Mouse (Mus musculus): ENCODE results near the gene 2410004P03Rik. TPM values are rescaled to one million over a fixed set of nuclear protein-coding genes. Genes with fewer than 3 reads are reported as not detected.

The 2410004P03Rik gene
- 7.3 and 10.1 TPM in 2 replicates for total RNA-seq (2014; rRNA removed)
- 7.1 and 10.6 TPM in 2 replicates for polyA plus RNA-seq (2015; fragmentation: Nextera tagmentation; extraction: Ambion mirVana)

DNA sequence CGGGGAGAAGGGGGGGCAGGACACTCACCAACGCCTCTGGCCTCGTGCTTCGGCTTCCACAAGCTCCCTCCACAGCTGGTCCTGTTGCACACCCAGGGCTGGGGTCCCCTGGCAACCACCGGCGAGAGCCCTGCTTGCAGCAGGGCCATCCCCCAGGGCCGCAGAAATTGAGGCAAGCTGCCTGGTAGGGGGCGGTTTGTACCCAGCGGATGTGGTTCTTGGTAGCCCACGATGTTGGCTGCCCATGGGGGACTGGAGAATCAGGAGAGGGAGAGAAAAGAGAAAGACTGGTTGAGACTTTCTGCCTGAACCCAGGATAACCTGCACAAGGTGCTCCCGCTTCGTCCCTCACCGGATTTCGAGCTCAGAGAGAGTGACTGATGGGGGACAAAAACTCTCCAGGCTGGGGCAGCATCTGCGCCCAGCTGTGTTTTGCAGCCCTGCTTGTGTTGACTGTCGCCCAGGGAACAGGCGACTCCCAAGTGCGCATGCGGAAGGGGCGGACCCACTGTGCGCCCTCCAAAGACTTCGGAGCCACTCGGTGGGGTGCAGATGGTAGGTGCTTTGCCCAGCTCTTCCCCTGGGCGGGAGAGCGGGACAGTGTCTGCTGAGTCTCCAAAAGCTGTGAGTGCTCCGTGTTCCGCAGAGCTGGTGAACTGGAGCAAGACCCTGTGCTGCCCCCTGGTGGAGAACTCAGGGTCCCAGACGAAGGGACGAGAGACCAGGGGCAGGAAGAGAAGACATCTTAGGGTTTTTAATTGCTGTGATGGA lies at the start of gene 2410004P03Rik:
TSS of gene 2410004P03Rik (minus strand) at position 628 of the 771 bp plus-strand sequence.
- WGBS: 6% methylated on average over 29 of the region's 29 CpGs
- DNase-seq (ENCODE audit: low spot score): peak; percentile 59
- peak; percentile 88 for TF ChIP-seq CTCF (IDR thresholded peaks at IDR 0.05)

GRCm38 (mm10) chr12:17061183-17061722 lies 49.7 kb upstream of the 2410004P03Rik start:
- ATAC-seq (ENCODE audit: low FRiP score): no peak

More for the DNA sequence above, at the start of gene 2410004P03Rik:
- Histone ChIP-seq H3K4me1 (ENCODE audit: insufficient read depth, low read length) (peaks cover 4% of the 10 kb centered on the region), H3K9ac (replicated peaks; ENCODE audit: low read length, poor library complexity, severe bottlenecking) (peak within 1 kb of the TSS; percentile 39), H3K4me3 (ENCODE audit: low read depth, low read length) (peak within 1 kb of the TSS; percentile 38), H3K4me2 (ENCODE audit: low read depth, low read length, poor library complexity, severe bottlenecking) (peak within 1 kb of the TSS; percentile 58), H3K27ac (ENCODE audit: low read depth, low read length) (no peak within 1 kb of the TSS), H3K36me3 (ENCODE audit: insufficient read depth, low read length) (no peaks in the 10 kb centered on the region), H3K9me3 (ENCODE audit: low read length) (no peaks in the 10 kb centered on the region), H3K27me3 (ENCODE audit: insufficient read depth, low read length) (0 out of 2 replicates have a peak, but pooled peaks cover 5% of the 10 kb centered on the region)
- ATAC-seq (ENCODE audit: low FRiP score): peak; percentile 76

GRCm38 (mm10) chr12:17058490-17058889 lies 47.0 kb upstream of the 2410004P03Rik start:
- 82% methylated on average over 10 of the region's 10 CpGs for WGBS
- ATAC-seq (ENCODE audit: low FRiP score) (no peak), DNase-seq (ENCODE audit: low spot score) (no peak)
- Histone ChIP-seq H3K9me3 (ENCODE audit: low read length) (no peaks in the 10 kb centered on the region), H3K27me3 (ENCODE audit: insufficient read depth, low read length) (no peaks in the 10 kb centered on the region), H3K9ac (replicated peaks; ENCODE audit: low read length, poor library complexity, severe bottlenecking) (no peak overlapping the region), H3K36me3 (ENCODE audit: insufficient read depth, low read length) (no peaks in the 10 kb centered on the region), H3K4me2 (ENCODE audit: low read depth, low read length, poor library complexity, severe bottlenecking) (no peak overlapping the region), H3K4me3 (ENCODE audit: low read depth, low read length) (no peak overlapping the region), H3K4me1 (ENCODE audit: insufficient read depth, low read length) (no peaks in the 10 kb centered on the region), H3K27ac (ENCODE audit: low read depth, low read length) (no peak overlapping the region)
- no peak for TF ChIP-seq CTCF (IDR thresholded peaks at IDR 0.05)

More at GRCm38 (mm10) chr12:17061183-17061722, 49.7 kb upstream of the 2410004P03Rik start:
- 49% methylated on average over 7 of the region's 7 CpGs for WGBS
- Histone ChIP-seq H3K4me2 (ENCODE audit: low read depth, low read length, poor library complexity, severe bottlenecking) (no peak overlapping the region), H3K27me3 (ENCODE audit: insufficient read depth, low read length) (no peaks in the 10 kb centered on the region), H3K9ac (replicated peaks; ENCODE audit: low read length, poor library complexity, severe bottlenecking) (no peak overlapping the region), H3K4me3 (ENCODE audit: low read depth, low read length) (no peak overlapping the region), H3K9me3 (ENCODE audit: low read length) (no peaks in the 10 kb centered on the region), H3K27ac (ENCODE audit: low read depth, low read length) (no peak overlapping the region), H3K36me3 (ENCODE audit: insufficient read depth, low read length) (no peaks in the 10 kb centered on the region), H3K4me1 (ENCODE audit: insufficient read depth, low read length) (no peaks in the 10 kb centered on the region)
- no peak for TF ChIP-seq CTCF (IDR thresholded peaks at IDR 0.05)
- DNase-seq (ENCODE audit: low spot score): no peak

DNA sequence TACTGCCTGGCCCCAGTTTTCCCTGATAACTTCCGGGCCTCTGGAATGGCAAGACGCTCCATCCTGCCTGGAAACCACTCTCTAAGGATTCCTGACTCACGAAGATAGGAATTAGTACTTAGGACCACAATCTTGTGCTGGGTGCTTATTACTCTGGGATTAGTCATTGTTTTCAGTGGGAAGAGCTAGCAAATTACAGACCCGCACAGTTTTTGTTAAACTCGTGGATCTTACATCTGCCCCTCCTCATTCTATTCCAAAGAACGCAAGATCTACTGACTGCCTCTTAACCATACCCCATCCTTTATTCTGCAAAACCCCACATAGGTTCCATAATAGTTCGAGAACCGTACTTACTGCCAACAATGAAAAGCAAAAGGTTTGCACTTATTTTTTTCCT lies 45.6 kb upstream of the 2410004P03Rik start:
- TF ChIP-seq CTCF (IDR thresholded peaks at IDR 0.05): no peak
- no peaks in the 10 kb centered on the region for H3K27me3 ChIP-seq (ENCODE audit: insufficient read depth, low read length)
- no peak overlapping the region for H3K27ac ChIP-seq (ENCODE audit: low read depth, low read length)
- H3K36me3 ChIP-seq (ENCODE audit: insufficient read depth, low read length): no peaks in the 10 kb centered on the region
- H3K9ac ChIP-seq (replicated peaks; ENCODE audit: low read length, poor library complexity, severe bottlenecking): no peak overlapping the region
- WGBS: 78% methylated on average over 8 of the region's 8 CpGs
- no peak overlapping the region for H3K4me2 ChIP-seq (ENCODE audit: low read depth, low read length, poor library complexity, severe bottlenecking)
- ATAC-seq (ENCODE audit: low FRiP score) (no peak), DNase-seq (ENCODE audit: low spot score) (no peak)
- no peak overlapping the region for H3K4me3 ChIP-seq (ENCODE audit: low read depth, low read length)
- no peaks in the 10 kb centered on the region for H3K9me3 ChIP-seq (ENCODE audit: low read length)
- no peaks in the 10 kb centered on the region for H3K4me1 ChIP-seq (ENCODE audit: insufficient read depth, low read length)

- 93% methylated on average over 4 of the region's 4 CpGs for WGBS
- Histone ChIP-seq H3K27ac (ENCODE audit: low read depth, low read length) (no peak overlapping the region), H3K36me3 (ENCODE audit: insufficient read depth, low read length) (no peaks in the 10 kb centered on the region), H3K4me2 (ENCODE audit: low read depth, low read length, poor library complexity, severe bottlenecking) (no peak overlapping the region), H3K4me3 (ENCODE audit: low read depth, low read length) (no peak overlapping the region), H3K27me3 (ENCODE audit: insufficient read depth, low read length) (no peaks in the 10 kb centered on the region), H3K9ac (replicated peaks; ENCODE audit: low read length, poor library complexity, severe bottlenecking) (no peak overlapping the region), H3K4me1 (ENCODE audit: insufficient read depth, low read length) (no peaks in the 10 kb centered on the region), H3K9me3 (ENCODE audit: low read length) (no peaks in the 10 kb centered on the region)
- DNase-seq (ENCODE audit: low spot score) (no peak), ATAC-seq (ENCODE audit: low FRiP score) (no peak)
- TF ChIP-seq CTCF (IDR thresholded peaks at IDR 0.05): no peak
Measured at GRCm38 (mm10) chr12:17055766-17056165, 44.2 kb upstream of the 2410004P03Rik start.

DNA sequence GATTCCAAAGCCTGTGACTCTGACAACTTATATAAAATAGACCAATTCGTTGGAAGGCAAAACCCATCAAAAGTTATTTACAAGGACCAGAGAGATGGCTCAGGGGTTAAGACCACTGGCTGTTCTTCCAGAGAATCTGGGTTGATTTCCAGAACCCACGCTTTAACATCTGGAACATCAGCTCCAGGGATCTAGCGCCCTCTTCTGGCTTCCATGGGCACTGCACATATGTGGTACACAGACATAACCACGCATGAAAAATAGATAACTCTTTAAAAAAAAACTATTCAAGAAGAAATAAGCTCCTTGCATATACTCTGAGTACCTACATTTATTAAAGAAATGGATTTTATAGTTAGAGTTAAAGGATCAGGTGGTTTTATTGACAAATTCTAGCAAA lies 43.2 kb upstream of the 2410004P03Rik start:
- Histone ChIP-seq H3K4me2 (ENCODE audit: low read depth, low read length, poor library complexity, severe bottlenecking) (no peak overlapping the region), H3K9ac (replicated peaks; ENCODE audit: low read length, poor library complexity, severe bottlenecking) (no peak overlapping the region), H3K4me1 (ENCODE audit: insufficient read depth, low read length) (no peaks in the 10 kb centered on the region), H3K27ac (ENCODE audit: low read depth, low read length) (no peak overlapping the region), H3K27me3 (ENCODE audit: insufficient read depth, low read length) (no peaks in the 10 kb centered on the region), H3K4me3 (ENCODE audit: low read depth, low read length) (no peak overlapping the region), H3K9me3 (ENCODE audit: low read length) (no peaks in the 10 kb centered on the region), H3K36me3 (ENCODE audit: insufficient read depth, low read length) (no peaks in the 10 kb centered on the region)
- DNase-seq (ENCODE audit: low spot score) (no peak), ATAC-seq (ENCODE audit: low FRiP score) (no peak)
- WGBS: 56% methylated on average over 4 of the region's 4 CpGs
- peak; percentile 54 for TF ChIP-seq CTCF (IDR thresholded peaks at IDR 0.05)

All from midbrain, postnatal 0 days (tissue).